9 mouse cellular contexts compared by ENCODE assay signal in genomic region chr8:104541515-104541880, GRCm38 (mm10). TPM values are rescaled to one million over a fixed set of nuclear protein-coding genes. Genes with fewer than 3 reads are reported as not detected.
DNase-seq lines count a peak whose midpoint lies in the region; ATAC-seq and TF ChIP-seq lines count a peak whose summit lies in the region.
"Had no signal": no experiment of that assay in that cellular context is flagged by ENCODE, and none has a peak within 500 bp of the region (broad histone marks: within the 10 kb centered on the region; RNA-seq: fewer than 3 reads in every experiment).

No protein-coding gene starts in this region.

- H3K36me3 ChIP-seq in forebrain, embryonic 13.5 days (ENCODE audit: poor library complexity, severe bottlenecking), result no peaks in the 10 kb centered on the region
- H3K36me3 ChIP-seq in limb, embryonic 12.5 days, result no peaks in the 10 kb centered on the region
- no peaks in the 10 kb centered on the region for H3K36me3 ChIP-seq in neural tube, embryonic 15.5 days

- peak overlapping the region; percentile 95 for H3K4me2 ChIP-seq in forebrain, embryonic 13.5 days
- peak overlapping the region; percentile 81 for H3K4me2 ChIP-seq in limb, embryonic 12.5 days
- H3K4me2 ChIP-seq in neural tube, embryonic 15.5 days, result peak overlapping the region; percentile 99

- no peak; the same call in 1 of the 2 replicates for ATAC-seq in forebrain, embryonic 13.5 days
- no peak for ATAC-seq in limb, embryonic 12.5 days (ENCODE audit: insufficient number of reproducible peaks, insufficient read depth, low FRiP score, low TSS enrichment, low read depth)
- no peak for ATAC-seq in neural tube, embryonic 15.5 days (ENCODE audit: low FRiP score)

- TF ChIP-seq CTCF in lung, adult 2 months (IDR thresholded peaks at IDR 0.05; ENCODE audit: insufficient read depth, low read length), result no peak

- H3K4me1 ChIP-seq in lung, adult 2 months (ENCODE audit: control insufficient read depth, insufficient read depth, low read length), result peaks cover 6% of the 10 kb centered on the region
- H3K4me1 ChIP-seq in forebrain, embryonic 13.5 days, result peaks cover 15% of the 10 kb centered on the region
- peaks cover 11% of the 10 kb centered on the region for H3K4me1 ChIP-seq in limb, embryonic 12.5 days (replicated peaks)
- peaks cover 18% of the 10 kb centered on the region for H3K4me1 ChIP-seq in neural tube, embryonic 15.5 days

- peaks cover 65% of the 10 kb centered on the region for H3K27me3 ChIP-seq in forebrain, embryonic 13.5 days
- peaks cover 68% of the 10 kb centered on the region for H3K27me3 ChIP-seq in limb, embryonic 12.5 days
- H3K27me3 ChIP-seq in neural tube, embryonic 15.5 days (replicated peaks), result peaks cover 63% of the 10 kb centered on the region

- TF ChIP-seq POLR2A in lung, adult 2 months (IDR thresholded peaks at IDR 0.05; ENCODE audit: borderline replicate concordance, extremely low read depth, low read depth, low read length), result no peak

- H3K4me3 ChIP-seq in lung, adult 2 months (replicated peaks; ENCODE audit: extremely low read depth, low read depth, low read length), result peak overlapping the region; percentile 33
- H3K4me3 ChIP-seq in forebrain, embryonic 13.5 days, result peak overlapping the region; percentile 46
- peak overlapping the region; percentile 50 for H3K4me3 ChIP-seq in limb, embryonic 12.5 days (replicated peaks)
- peak overlapping the region; percentile 48 for H3K4me3 ChIP-seq in neural tube, embryonic 15.5 days (replicated peaks)

- no peak overlapping the region for H3K27ac ChIP-seq in forebrain, embryonic 13.5 days
- no peak overlapping the region for H3K27ac ChIP-seq in limb, embryonic 12.5 days
- no peak overlapping the region for H3K27ac ChIP-seq in neural tube, embryonic 15.5 days (replicated peaks)

- no peaks in the 10 kb centered on the region for H3K9me3 ChIP-seq in forebrain, embryonic 13.5 days (replicated peaks)
- H3K9me3 ChIP-seq in limb, embryonic 12.5 days, result no peaks in the 10 kb centered on the region
- H3K9me3 ChIP-seq in neural tube, embryonic 15.5 days (replicated peaks), result no peaks in the 10 kb centered on the region

- H3K9ac ChIP-seq in forebrain, embryonic 13.5 days, result peak overlapping the region; percentile 50; the same call in 1 of the 2 replicates
- H3K9ac ChIP-seq in limb, embryonic 12.5 days (replicated peaks), result no peak overlapping the region
- peak overlapping the region; percentile 51; the same call in 1 of the 2 replicates for H3K9ac ChIP-seq in neural tube, embryonic 15.5 days (replicated peaks)

- 16% methylated on average over 8 of the region's 8 CpGs for WGBS in lung, adult 2 months
- 14% methylated on average over 8 of the region's 8 CpGs for WGBS in forebrain, embryonic 13.5 days
- 15% methylated on average over 8 of the region's 8 CpGs for WGBS in limb, embryonic 12.5 days
- 10% methylated on average over 8 of the region's 8 CpGs for WGBS in neural tube, embryonic 15.5 days

- DNase-seq in lung, adult 2 months, result no peak
- no peak for DNase-seq in lung, postnatal 14 days
- no peak for DNase-seq in yolk sac, embryonic 10.5 days (ENCODE audit: low spot score)
- no peak for DNase-seq in thymus, adult 18-20 months
- no peak for DNase-seq in thymus, postnatal 36 days
- DNase-seq: gastrocnemius, postnatal 25 days had no signal

RNA-seq across cellular contexts. Expression of gene Car7, which starts 7.0 kb away (rescaled TPM):
- polyA plus RNA-seq in lung, adult 2 months (2012; rRNA removed), result 1.4 and 1.8 TPM in 2 replicates
- polyA plus RNA-seq in forebrain, embryonic 13.5 days (2015; fragmentation: Nextera tagmentation; extraction: Ambion mirVana), result 1.6 and 1.7 TPM in 2 replicates
- 0.76 and 1.5 TPM in 2 replicates for polyA plus RNA-seq in limb, embryonic 12.5 days (2016; fragmentation: Nextera tagmentation; extraction: Ambion mirVana)
- polyA plus RNA-seq in neural tube, embryonic 15.5 days (2015; fragmentation: Nextera tagmentation; extraction: Ambion mirVana), result 3.0 and 3.3 TPM in 2 replicates

RNA-seq across cellular contexts. Expression of gene Nae1, which starts 7.1 kb away (rescaled TPM):
- polyA plus RNA-seq in lung, adult 2 months (2012; rRNA removed), result 7.4 and 17.1 TPM in 2 replicates
- polyA plus RNA-seq in forebrain, embryonic 13.5 days (2015; fragmentation: Nextera tagmentation; extraction: Ambion mirVana), result 113 and 115 TPM in 2 replicates
- 135 and 138 TPM in 2 replicates for polyA plus RNA-seq in limb, embryonic 12.5 days (2016; fragmentation: Nextera tagmentation; extraction: Ambion mirVana)
- 97.2 and 99.2 TPM in 2 replicates for polyA plus RNA-seq in neural tube, embryonic 15.5 days (2015; fragmentation: Nextera tagmentation; extraction: Ambion mirVana)

RNA-seq across cellular contexts. Expression of gene Terb1, which starts 31.8 kb away (rescaled TPM):
- 0.05 and 0.07 TPM in 2 replicates for polyA plus RNA-seq in lung, adult 2 months (2012; rRNA removed)
- 0.08 and 0.14 TPM in 2 replicates for polyA plus RNA-seq in forebrain, embryonic 13.5 days (2015; fragmentation: Nextera tagmentation; extraction: Ambion mirVana)
- 0.28 and 0.70 TPM in 2 replicates for polyA plus RNA-seq in limb, embryonic 12.5 days (2016; fragmentation: Nextera tagmentation; extraction: Ambion mirVana)
- polyA plus RNA-seq in neural tube, embryonic 15.5 days (2015; fragmentation: Nextera tagmentation; extraction: Ambion mirVana), result 0.59 and 0.97 TPM in 2 replicates

RNA-seq across cellular contexts. Expression of gene Pdp2, which starts 49.8 kb away (rescaled TPM):
- polyA plus RNA-seq in lung, adult 2 months (2012; rRNA removed), result 3.4 and 4.4 TPM in 2 replicates
- polyA plus RNA-seq in forebrain, embryonic 13.5 days (2015; fragmentation: Nextera tagmentation; extraction: Ambion mirVana), result 15.2 and 17.2 TPM in 2 replicates
- polyA plus RNA-seq in limb, embryonic 12.5 days (2016; fragmentation: Nextera tagmentation; extraction: Ambion mirVana), result 13.3 and 14.7 TPM in 2 replicates
- 18.4 and 19.7 TPM in 2 replicates for polyA plus RNA-seq in neural tube, embryonic 15.5 days (2015; fragmentation: Nextera tagmentation; extraction: Ambion mirVana)
